Mouse (Mus musculus): ENCODE results near the gene Fbf1. TPM values are rescaled to one million over a fixed set of nuclear protein-coding genes. Genes with fewer than 3 reads are reported as not detected.

Fbf1 gene
- 37.5 to 41.8 TPM (median 39.2 TPM) in 4 replicates for total RNA-seq (2023; ENCODE audit: inconsistent age)

GRCm38 (mm10) chr11:116167884-116168439, at the start of gene Fbf1:
Gene Fbf1 (minus strand): TSS chr11:116168166.

GRCm38 (mm10) chr11:116198639-116199531, 30.9 kb upstream of the Fbf1 start, which contains the start of the genes Ten1 and Acox1:
Gene Ten1 (plus strand): TSS chr11:116198855.
Gene Acox1 (minus strand): TSS chr11:116199045.

GRCm38 (mm10) chr11:116138468-116139138, 29.4 kb downstream of the Fbf1 start, which contains the start of gene Mrpl38:
Gene Mrpl38 (minus strand): TSS chr11:116138868.

GRCm38 (mm10) chr11:116130488-116131205, 37.3 kb downstream of the Fbf1 start, which contains the start of gene Trim65:
Gene Trim65 (minus strand): TSS chr11:116131128.

GRCm38 (mm10) chr11:116127156-116127980, 40.6 kb downstream of the Fbf1 start, which contains the start of gene Trim47:
Gene Trim47 (minus strand): TSS chr11:116127210.

Other genes starting within 250 kb of the Fbf1 start
- gene Sap30bp, start 234.9 kb downstream of the Fbf1 start, total RNA-seq (2023; ENCODE audit: inconsistent age) = 40.8 to 57.3 TPM (median 51.2 TPM) in 4 replicates
- gene Recql5, start 234.7 kb downstream of the Fbf1 start, total RNA-seq (2023; ENCODE audit: inconsistent age) = 62.1 to 67.9 TPM (median 67.1 TPM) in 4 replicates
- gene Itgb4, start 193.5 kb downstream of the Fbf1 start, total RNA-seq (2023; ENCODE audit: inconsistent age) = 0.19 to 1.2 TPM (median 0.44 TPM) in 4 replicates
- 16.3 to 20.2 TPM (median 18.7 TPM) in 4 replicates for gene Galk1, start 155.4 kb downstream of the Fbf1 start, total RNA-seq (2023; ENCODE audit: inconsistent age)
- 3,106 to 3,747 TPM (median 3,372 TPM) in 4 replicates for gene H3f3b, start 140.2 kb downstream of the Fbf1 start, total RNA-seq (2023; ENCODE audit: inconsistent age)
- 71.4 to 82.5 TPM (median 80.3 TPM) in 4 replicates for gene Unk, start 137.8 kb downstream of the Fbf1 start, total RNA-seq (2023; ENCODE audit: inconsistent age)
- 58.7 to 68.2 TPM (median 59.6 TPM) in 4 replicates for gene Unc13d, start 90.2 kb downstream of the Fbf1 start, total RNA-seq (2023; ENCODE audit: inconsistent age)
- 249 to 307 TPM (median 282 TPM) in 4 replicates for gene Wbp2, start 81.2 kb downstream of the Fbf1 start, total RNA-seq (2023; ENCODE audit: inconsistent age)
- gene Trim47, start 41.0 kb downstream of the Fbf1 start, total RNA-seq (2023; ENCODE audit: inconsistent age) = 0.54 to 1.4 TPM (median 0.57 TPM) in 3 of 4 replicates, not detected in the other
- gene Trim65, start 37.0 kb downstream of the Fbf1 start, total RNA-seq (2023; ENCODE audit: inconsistent age) = 35.0 to 42.1 TPM (median 37.0 TPM) in 4 replicates
- 53.7 to 79.8 TPM (median 64.1 TPM) in 4 replicates for gene Mrpl38, start 29.3 kb downstream of the Fbf1 start, total RNA-seq (2023; ENCODE audit: inconsistent age)
- gene Ten1, start 30.7 kb upstream of the Fbf1 start, total RNA-seq (2023; ENCODE audit: inconsistent age) = 43.7 to 50.4 TPM (median 47.7 TPM) in 4 replicates
- gene Acox1, start 30.9 kb upstream of the Fbf1 start, total RNA-seq (2023; ENCODE audit: inconsistent age) = 22.1 to 31.2 TPM (median 24.6 TPM) in 4 replicates
- 0.09 to 0.26 TPM (median 0.14 TPM) in 4 replicates for gene Evpl, start 69.9 kb upstream of the Fbf1 start, total RNA-seq (2023; ENCODE audit: inconsistent age)
- 54.6 to 63.6 TPM (median 60.0 TPM) in 4 replicates for gene Srp68, start 106.1 kb upstream of the Fbf1 start, total RNA-seq (2023; ENCODE audit: inconsistent age)
- 0.42 TPM in 1 of 4 replicates, not detected in the others for gene Galr2, start 112.8 kb upstream of the Fbf1 start, total RNA-seq (2023; ENCODE audit: inconsistent age)
- gene Exoc7, start 139.1 kb upstream of the Fbf1 start, total RNA-seq (2023; ENCODE audit: inconsistent age) = 57.5 to 66.5 TPM (median 60.3 TPM) in 4 replicates
- gene Foxj1, start 167.2 kb upstream of the Fbf1 start, total RNA-seq (2023; ENCODE audit: inconsistent age) = 0.99 to 2.1 TPM (median 1.2 TPM) in 4 replicates
- 36.7 to 69.1 TPM (median 49.1 TPM) in 4 replicates for gene Rnf157, start 244.9 kb upstream of the Fbf1 start, total RNA-seq (2023; ENCODE audit: inconsistent age)